Mouse (Mus musculus) MEL (cell line): ENCODE measurements around the gene Olfr467.

Experiments
- CHD2 ChIP-seq: IDR thresholded peaks from 2 replicates; pipeline ENCODE4 v1.6.1; 2011; ENCODE audit warnings: low read length, improper control_type of control experiment
- CTCF ChIP-seq, 3 experiments: IDR thresholded peaks in 2 of 3; conservative IDR thresholded peaks in 1 of 3; 2 replicates each; pipeline ENCODE4 v1.5.1; 2011 to 2012; ENCODE audit warnings: low read length in 3 of 3, low read depth in 2 of 3, mild to moderate bottlenecking in 2 of 3, improper control_type of control experiment in 1 of 3, inconsistent platforms in 1 of 3, mixed read lengths in 1 of 3, moderate library complexity in 1 of 3; ENCODE audit not compliant: control insufficient read depth in 1 of 3, insufficient read depth in 1 of 3, poor library complexity in 1 of 3, severe bottlenecking in 1 of 3
- ELF1 ChIP-seq: IDR thresholded peaks from 2 replicates; pipeline ENCODE4 v1.6.1; 2014; ENCODE audit warnings: low read depth, mild to moderate bottlenecking, inconsistent platforms, low read length, improper control_type of control experiment, moderate library complexity
- EP300 ChIP-seq, 2 experiments: IDR thresholded peaks; 2 replicates each; pipeline ENCODE4 v1.6.1; 2011; ENCODE audit warnings: improper control_type of control experiment in 2 of 2, low read length in 2 of 2, low read depth in 1 of 2, mild to moderate bottlenecking in 1 of 2
- GABPA ChIP-seq: IDR thresholded peaks from 2 replicates; pipeline ENCODE4 v1.6.1; 2012; ENCODE audit warnings: low read depth, mild to moderate bottlenecking, inconsistent platforms, low read length, improper control_type of control experiment, moderate library complexity
- KAT2A ChIP-seq: conservative IDR thresholded peaks from 2 replicates; pipeline ENCODE4 v1.6.1; 2012; ENCODE audit warnings: low read depth, low read length, improper control_type of control experiment, inconsistent platforms
- MEF2A ChIP-seq: IDR thresholded peaks from 2 replicates; pipeline ENCODE4 v1.6.1; 2014; ENCODE audit warnings: low read depth, mild to moderate bottlenecking, inconsistent platforms, low read length, improper control_type of control experiment; ENCODE audit not compliant: poor library complexity, insufficient replicate concordance, severe bottlenecking; ENCODE audit errors: extremely low read depth
- POLR2A ChIP-seq, 2 experiments: IDR thresholded peaks; 2 replicates each; pipeline ENCODE4 v1.6.1; 2011 to 2012; ENCODE audit warnings: low read length in 2 of 2, mild to moderate bottlenecking in 2 of 2, control low read depth in 1 of 2, improper control_type of control experiment in 1 of 2, low read depth in 1 of 2, moderate library complexity in 1 of 2; ENCODE audit not compliant: control insufficient read depth in 1 of 2, insufficient read depth in 1 of 2, poor library complexity in 1 of 2
- POLR2AphosphoS2 ChIP-seq: IDR thresholded peaks from 2 replicates; pipeline ENCODE4 v1.6.1; 2011; ENCODE audit warnings: low read length, improper control_type of control experiment
- TCF12 ChIP-seq: IDR thresholded peaks from 2 replicates; pipeline ENCODE4 v1.6.1; 2014; ENCODE audit warnings: low read depth, mild to moderate bottlenecking, inconsistent platforms, low read length, improper control_type of control experiment, moderate library complexity

- TF ChIP-seq CTCF (IDR thresholded peaks at IDR 0.05 in 2 of 3, conservative IDR thresholded peaks at IDR 0.05 in 1 of 3; ENCODE audit: control insufficient read depth in 1 of 3, insufficient read depth in 1 of 3, low read depth in 2 of 3, low read length in 3 of 3, poor library complexity in 1 of 3, severe bottlenecking in 1 of 3) (peak in 1 of 3 experiments; percentile 18; a peak in 1 of 6 replicates), MEF2A (no peak), KAT2A (no peak), ELF1 (no peak), POLR2A (IDR thresholded peaks at IDR 0.05; ENCODE audit: control insufficient read depth in 1 of 2, insufficient read depth in 1 of 2, low read depth in 1 of 2, low read length in 2 of 2, poor library complexity in 1 of 2) (no peak), EP300 (IDR thresholded peaks at IDR 0.05; ENCODE audit: low read depth in 1 of 2, low read length in 2 of 2) (no peak), POLR2AphosphoS2 (no peak), CHD2 (no peak), GABPA (no peak), TCF12 (no peak)
These were observed 24.0 kb upstream of the Olfr467 start for GRCm38 (mm10) chr7:107787977-107788620.
